Mouse (Mus musculus): ENCODE data around the gene Ankrd11. TPM values are rescaled to one million over a fixed set of nuclear protein-coding genes. Genes with fewer than 3 reads are reported as not detected.

Gene Ankrd11
- polyA plus RNA-seq, 1 experiment, result 56.4 TPM

DNA sequence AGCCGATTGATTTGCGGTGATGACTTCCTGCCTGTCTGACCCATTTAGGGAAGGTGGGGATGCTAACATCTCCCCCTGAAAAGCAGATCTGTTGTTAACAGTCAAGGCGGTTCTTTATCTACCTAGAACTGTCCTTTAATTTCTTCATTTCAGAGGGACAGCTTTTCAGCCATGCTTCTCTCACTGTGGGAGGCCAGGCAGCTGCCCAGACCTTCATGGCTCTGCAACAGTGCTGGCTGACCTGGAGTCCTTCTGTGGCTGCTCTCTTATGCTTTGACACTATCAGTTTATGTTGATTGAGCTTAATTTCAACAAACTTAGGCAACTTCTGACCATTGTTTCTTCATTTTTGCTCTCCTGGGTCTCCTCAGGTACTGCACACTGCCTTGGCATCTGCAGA lies 161.8 kb downstream of the Ankrd11 start:
- H3ac ChIP-seq (ENCODE audit: control insufficient read depth, insufficient read length), result no peak overlapping the region
- H3K4me3 ChIP-seq, result no peak overlapping the region
- TF ChIP-seq E2F4 (IDR thresholded peaks at IDR 0.05; ENCODE audit: insufficient read depth), result no peak
- TF ChIP-seq USF1 (IDR thresholded peaks at IDR 0.05; ENCODE audit: low read depth), result no peak
- no peak for TF ChIP-seq POLR2A (IDR thresholded peaks at IDR 0.05; ENCODE audit: insufficient read length, low read depth)
- TF ChIP-seq TCF12 (IDR thresholded peaks at IDR 0.05; ENCODE audit: insufficient read depth, poor library complexity, severe bottlenecking), result no peak
- TF ChIP-seq MAX (IDR thresholded peaks at IDR 0.05; ENCODE audit: low read depth), result no peak
- TF ChIP-seq CEBPB (IDR thresholded peaks at IDR 0.05; ENCODE audit: insufficient read depth, poor library complexity, severe bottlenecking), result no peak
- TF ChIP-seq SRF (IDR thresholded peaks at IDR 0.05; ENCODE audit: control insufficient read depth, insufficient read length, low read depth), result no peak
- H3K27me3 ChIP-seq (ENCODE audit: control insufficient read depth, insufficient read depth, insufficient read length), result no peaks in the 10 kb centered on the region
- H3K79me2 ChIP-seq (ENCODE audit: control insufficient read depth, insufficient read depth), result no peaks in the 10 kb centered on the region
- peaks cover 15% of the 10 kb centered on the region for H3K36me3 ChIP-seq (ENCODE audit: control insufficient read depth, insufficient read depth)
- no peak overlapping the region for H3K4me2 ChIP-seq (ENCODE audit: low read depth)

DNA sequence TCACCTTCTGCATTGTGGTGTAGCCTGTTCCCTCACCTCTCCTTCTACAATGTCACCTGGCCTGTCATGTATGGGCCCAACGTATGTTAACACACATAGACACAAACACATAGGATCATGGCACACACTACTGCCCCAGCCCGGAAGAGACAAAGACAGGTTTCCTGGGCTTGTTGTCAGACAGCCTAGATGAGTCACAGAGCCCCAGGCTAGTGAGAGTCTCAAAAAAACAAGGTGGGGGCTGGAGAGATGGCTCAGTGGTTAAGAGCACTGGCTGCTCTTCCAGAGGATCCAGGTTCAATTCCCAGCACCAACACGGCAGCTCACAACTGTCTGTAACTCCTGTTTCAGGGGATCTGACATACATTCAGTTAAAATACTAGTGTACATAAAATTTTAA lies 163.8 kb downstream of the Ankrd11 start:
- TF ChIP-seq TCF12 (IDR thresholded peaks at IDR 0.05; ENCODE audit: insufficient read depth, poor library complexity, severe bottlenecking) (no peak), POLR2AphosphoS2 (IDR thresholded peaks at IDR 0.05; ENCODE audit: insufficient read length, low read depth) (peak; percentile 38)
- Histone ChIP-seq H3ac (ENCODE audit: control insufficient read depth, insufficient read length) (no peak overlapping the region), H3K27me3 (ENCODE audit: control insufficient read depth, insufficient read depth, insufficient read length) (no peaks in the 10 kb centered on the region), H3K4me3 (no peak overlapping the region), H3K79me2 (ENCODE audit: control insufficient read depth, insufficient read depth) (no peaks in the 10 kb centered on the region), H3K36me3 (ENCODE audit: control insufficient read depth, insufficient read depth) (peaks cover 8% of the 10 kb centered on the region), H3K4me2 (ENCODE audit: low read depth) (no peak overlapping the region)

DNA sequence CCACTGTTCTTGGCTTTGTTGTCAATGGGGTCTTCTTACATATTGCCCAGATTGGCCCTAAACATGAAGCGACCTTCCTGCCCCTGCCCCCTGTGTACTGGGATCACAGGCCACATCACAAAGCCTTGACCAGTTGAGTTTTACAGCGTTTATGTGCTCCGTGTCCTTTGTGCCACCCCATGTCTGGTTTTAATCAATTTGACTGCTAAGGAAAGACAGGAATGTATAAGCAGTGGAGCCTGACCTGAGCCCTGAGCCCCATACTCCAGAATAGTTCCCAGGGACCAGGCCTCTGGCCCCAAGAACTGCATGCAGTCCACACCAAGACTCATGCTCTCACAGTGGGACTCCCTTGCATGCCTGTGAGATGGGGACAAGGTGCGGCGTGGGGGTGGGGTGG lies 166.9 kb downstream of the Ankrd11 start:
- Histone ChIP-seq H3K4me3 (no peak overlapping the region), H3K27me3 (ENCODE audit: control insufficient read depth, insufficient read depth, insufficient read length) (no peaks in the 10 kb centered on the region), H3K36me3 (ENCODE audit: control insufficient read depth, insufficient read depth) (no peaks in the 10 kb centered on the region), H3ac (ENCODE audit: control insufficient read depth, insufficient read length) (no peak overlapping the region), H3K4me2 (ENCODE audit: low read depth) (no peak overlapping the region), H3K79me2 (ENCODE audit: control insufficient read depth, insufficient read depth) (no peaks in the 10 kb centered on the region)
- TF ChIP-seq CEBPB (IDR thresholded peaks at IDR 0.05; ENCODE audit: insufficient read depth, poor library complexity, severe bottlenecking) (no peak), MYOD1 (IDR thresholded peaks at IDR 0.05; ENCODE audit: control insufficient read depth in 1 of 3, insufficient read length in 2 of 3, low read depth in 2 of 3) (no peak), REST (IDR thresholded peaks at IDR 0.05; ENCODE audit: insufficient read depth, insufficient read length) (no peak), POLR2A (IDR thresholded peaks at IDR 0.05; ENCODE audit: insufficient read length, low read depth) (no peak)

DNA sequence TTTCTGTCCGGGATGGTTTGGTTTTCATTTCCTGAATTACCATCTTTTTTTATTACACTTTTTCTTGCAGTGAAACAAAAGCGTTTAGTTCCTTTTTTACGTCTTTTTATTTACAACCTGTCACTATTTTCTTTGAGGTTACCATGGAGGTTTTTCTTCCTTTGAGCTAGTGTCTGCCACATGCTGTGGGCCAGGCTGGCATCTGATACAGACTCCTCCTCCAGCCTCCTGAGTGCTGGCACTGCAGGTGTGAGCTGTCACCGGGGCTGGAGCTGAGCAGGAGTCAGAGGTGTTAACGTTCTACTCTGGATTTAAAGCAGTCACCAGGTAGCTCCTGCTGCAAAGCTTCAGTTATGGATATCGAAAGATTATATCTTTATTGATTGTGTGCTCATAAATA lies 168.9 kb downstream of the Ankrd11 start:
- peaks cover 4% of the 10 kb centered on the region for H3K36me3 ChIP-seq (ENCODE audit: control insufficient read depth, insufficient read depth)
- no peaks in the 10 kb centered on the region for H3K79me2 ChIP-seq (ENCODE audit: control insufficient read depth, insufficient read depth)
- no peak overlapping the region for H3K4me2 ChIP-seq (ENCODE audit: low read depth)
- no peaks in the 10 kb centered on the region for H3K27me3 ChIP-seq (ENCODE audit: control insufficient read depth, insufficient read depth, insufficient read length)
- TF ChIP-seq MYOD1 (IDR thresholded peaks at IDR 0.05; ENCODE audit: control insufficient read depth in 1 of 3, insufficient read length in 2 of 3, low read depth in 2 of 3) (no peak), REST (IDR thresholded peaks at IDR 0.05; ENCODE audit: insufficient read depth, insufficient read length) (no peak), POLR2AphosphoS2 (IDR thresholded peaks at IDR 0.05; ENCODE audit: insufficient read length, low read depth) (no peak), CEBPB (IDR thresholded peaks at IDR 0.05; ENCODE audit: insufficient read depth, poor library complexity, severe bottlenecking) (no peak)
- no peak overlapping the region for H3ac ChIP-seq (ENCODE audit: control insufficient read depth, insufficient read length)
- H3K4me3 ChIP-seq, result no peak overlapping the region

DNA sequence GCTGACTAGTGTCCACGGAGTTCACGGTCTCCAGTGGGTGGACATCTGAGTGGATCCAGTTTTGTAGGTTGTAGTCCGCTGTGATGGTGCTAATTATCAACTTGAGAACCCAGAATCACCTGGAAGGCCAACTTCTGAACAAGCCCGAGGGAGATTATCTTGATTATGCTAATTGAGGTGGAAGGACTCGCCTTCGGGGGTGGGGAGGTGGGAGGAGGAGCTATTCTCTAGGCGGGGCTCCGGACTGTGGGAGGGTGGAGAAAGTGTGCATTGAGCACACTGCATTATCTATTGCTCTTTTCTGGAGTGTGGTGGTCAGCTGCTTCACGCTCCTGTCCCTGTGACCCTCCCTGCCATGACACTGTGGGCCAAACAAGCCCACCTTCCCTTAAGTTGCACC lies 170.4 kb downstream of the Ankrd11 start:
- H3K79me2 ChIP-seq (ENCODE audit: control insufficient read depth, insufficient read depth), result no peaks in the 10 kb centered on the region

DNA sequence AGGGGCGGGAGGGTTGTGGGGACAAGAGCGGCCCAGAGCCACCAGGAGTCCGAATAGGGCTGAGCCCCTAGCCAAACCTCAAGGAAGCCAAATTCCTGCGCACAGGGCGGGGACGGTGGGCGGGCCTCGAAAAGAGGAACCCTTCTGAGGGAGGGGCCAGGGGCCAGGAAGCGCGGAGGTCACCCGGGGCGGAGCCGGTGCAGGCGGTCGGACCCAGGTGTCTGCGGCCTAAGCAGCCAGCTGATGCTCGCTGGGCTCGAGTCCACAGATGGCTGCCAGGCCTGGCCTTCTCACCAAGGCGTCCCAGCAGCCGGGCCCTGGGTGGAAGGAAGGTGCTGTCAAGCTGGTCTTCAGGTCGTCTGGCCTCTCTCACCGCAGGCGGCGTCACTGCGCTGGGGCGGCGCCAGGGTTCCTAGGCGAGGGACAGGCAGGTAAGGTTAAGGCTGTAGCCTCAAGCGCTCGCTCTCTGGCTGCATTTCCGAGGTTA lies 171.7 kb downstream of the Ankrd11 start:
- Histone ChIP-seq H3K4me2 (ENCODE audit: low read depth) (no peak overlapping the region), H3ac (ENCODE audit: control insufficient read depth, insufficient read length) (no peak overlapping the region), H3K4me3 (no peak overlapping the region), H3K36me3 (ENCODE audit: control insufficient read depth, insufficient read depth) (peaks cover 23% of the 10 kb centered on the region), H3K27me3 (ENCODE audit: control insufficient read depth, insufficient read depth, insufficient read length) (no peaks in the 10 kb centered on the region), H3K79me2 (ENCODE audit: control insufficient read depth, insufficient read depth) (no peaks in the 10 kb centered on the region)
- TF ChIP-seq MYOG (IDR thresholded peaks at IDR 0.05; ENCODE audit: control insufficient read depth in 1 of 3, insufficient read depth in 1 of 3, insufficient read length in 2 of 3, low read depth in 2 of 3), result peak in 1 of 3 experiments; percentile 24
- TF ChIP-seq REST (IDR thresholded peaks at IDR 0.05; ENCODE audit: insufficient read depth, insufficient read length), result no peak
- peak; percentile 93 for TF ChIP-seq POLR2AphosphoS2 (IDR thresholded peaks at IDR 0.05; ENCODE audit: insufficient read length, low read depth)

More for the DNA sequence above, 170.4 kb downstream of the Ankrd11 start:
- Histone ChIP-seq H3K36me3 (ENCODE audit: control insufficient read depth, insufficient read depth) (peaks cover 18% of the 10 kb centered on the region), H3ac (ENCODE audit: control insufficient read depth, insufficient read length) (no peak overlapping the region), H3K4me2 (ENCODE audit: low read depth) (no peak overlapping the region), H3K4me3 (no peak overlapping the region), H3K27me3 (ENCODE audit: control insufficient read depth, insufficient read depth, insufficient read length) (no peaks in the 10 kb centered on the region)
- TF ChIP-seq POLR2A (IDR thresholded peaks at IDR 0.05; ENCODE audit: insufficient read length, low read depth), result no peak
- no peak for TF ChIP-seq SRF (IDR thresholded peaks at IDR 0.05; ENCODE audit: control insufficient read depth, insufficient read length, low read depth)
- TF ChIP-seq MYOD1 (IDR thresholded peaks at IDR 0.05; ENCODE audit: control insufficient read depth in 1 of 3, insufficient read length in 2 of 3, low read depth in 2 of 3), result no peak
- TF ChIP-seq TCF3 (IDR thresholded peaks at IDR 0.05; ENCODE audit: insufficient read length, low read depth), result no peak
- TF ChIP-seq E2F4 (IDR thresholded peaks at IDR 0.05; ENCODE audit: insufficient read depth), result no peak
- no peak for TF ChIP-seq USF1 (IDR thresholded peaks at IDR 0.05; ENCODE audit: low read depth)
- TF ChIP-seq CEBPB (IDR thresholded peaks at IDR 0.05; ENCODE audit: insufficient read depth, poor library complexity, severe bottlenecking), result no peak
- no peak for TF ChIP-seq REST (IDR thresholded peaks at IDR 0.05; ENCODE audit: insufficient read depth, insufficient read length)

Data from myocyte (in vitro differentiated cells).